11 mouse cellular contexts compared by ENCODE assay signal in the genomic region with DNA sequence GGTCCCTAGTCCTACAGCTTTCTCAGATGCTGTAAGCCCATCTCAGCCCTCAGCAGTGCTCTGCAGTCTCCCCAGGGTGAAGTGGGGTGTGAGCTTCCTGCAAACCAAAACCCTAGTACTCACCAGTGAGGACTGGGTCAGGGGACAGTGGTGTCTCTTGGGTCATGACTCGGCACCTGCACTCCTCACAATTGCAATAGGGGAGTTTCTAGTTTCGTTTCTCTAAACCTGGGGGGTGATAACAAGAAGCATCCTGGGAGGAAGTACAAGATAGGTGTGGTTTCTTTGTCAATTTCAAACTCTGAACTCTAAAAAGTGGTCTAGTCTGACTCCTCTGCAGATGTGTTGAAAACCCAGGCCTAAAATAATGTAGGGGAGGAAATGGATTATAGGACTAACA. TPM values are rescaled to one million over a fixed set of nuclear protein-coding genes. Genes with fewer than 3 reads are reported as not detected.
DNase-seq lines count a peak whose midpoint lies in the region; TF ChIP-seq lines count a peak whose summit lies in the region.
"Had no signal": no experiment of that assay in that cellular context is flagged by ENCODE, and none has a peak within 500 bp of the region (broad histone marks: within the 10 kb centered on the region; RNA-seq: fewer than 3 reads in every experiment).

No protein-coding gene starts in this region.

- DNase-seq in lung, postnatal 10 days: peak; percentile 3
- DNase-seq in lung, adult 2 months: no peak
- DNase-seq in induced T-regulatory cell, adult 2 months (ENCODE audit: low read depth): peak; percentile 72
- DNase-seq in spleen, adult 18-20 months: peak; percentile 39 to 60
- DNase-seq in thymus, postnatal 4 days: peak; percentile 45
- DNase-seq in ovary, postnatal 10 days (ENCODE audit: low spot score): no peak
- DNase-seq in left cerebral cortex, adult 18-20 months (ENCODE audit: low spot score in 2 of 2): no peak
- DNase-seq in frontal cortex, postnatal 25 days (ENCODE audit: low spot score in 2 of 2): no peak

- TF ChIP-seq POLR2A in lung, adult 2 months (IDR thresholded peaks at IDR 0.05; ENCODE audit: borderline replicate concordance, extremely low read depth, low read depth, low read length): no peak

- H3K4me3 ChIP-seq in lung, adult 2 months (replicated peaks; ENCODE audit: extremely low read depth, low read depth, low read length): no peak overlapping the region
- H3K4me3 ChIP-seq: erythroblast, embryonic 14.5 days; limb, embryonic 15.5 days had no signal

- 65% methylated on average over 2 of the region's 2 CpGs for WGBS in lung, adult 2 months

- no peaks in the 10 kb centered on the region; the same call in 1 of the 2 replicates for H3K4me1 ChIP-seq in lung, adult 2 months (ENCODE audit: control insufficient read depth, insufficient read depth, low read length)
- H3K4me1 ChIP-seq: limb, embryonic 15.5 days had no signal

- no peak for TF ChIP-seq CTCF in lung, adult 2 months (IDR thresholded peaks at IDR 0.05; ENCODE audit: insufficient read depth, low read length)

RNA-seq across cellular contexts. Expression of gene Phf11c, which starts 1.8 kb away (rescaled TPM):
- 0.36 and 0.70 TPM in 2 replicates for polyA plus RNA-seq in lung, adult 2 months (2012; rRNA removed)
- total RNA-seq in left cerebral cortex, adult 18-20 months (2021): under 1 TPM; 0.28 to 0.37 TPM

RNA-seq across cellular contexts. Expression of gene Phf11d, which starts 31.7 kb away (rescaled TPM):
- polyA plus RNA-seq in lung, adult 2 months (2012; rRNA removed): 11.5 and 17.3 TPM in 2 replicates
- under 1 TPM; 0.81 to 0.84 TPM for total RNA-seq in left cerebral cortex, adult 18-20 months (2021)
- polyA plus RNA-seq: erythroblast, embryonic 14.5 days had no signal

RNA-seq across cellular contexts. Expression of gene Setdb2, which starts 43.7 kb away (rescaled TPM):
- 3.1 and 5.1 TPM in 2 replicates for polyA plus RNA-seq in lung, adult 2 months (2012; rRNA removed)
- total RNA-seq in left cerebral cortex, adult 18-20 months (2021): 1 to 10 TPM; 4.9 to 7.1 TPM

RNA-seq across cellular contexts. Expression of gene Cab39l, which starts 43.8 kb away (rescaled TPM):
- polyA plus RNA-seq in lung, adult 2 months (2012; rRNA removed): 7.9 and 13.1 TPM in 2 replicates
- 10 to 100 TPM; 27.1 to 27.7 TPM for total RNA-seq in left cerebral cortex, adult 18-20 months (2021)

RNA-seq across cellular contexts. Expression of gene Phf11b, which starts 55.8 kb away (rescaled TPM):
- polyA plus RNA-seq in lung, adult 2 months (2012; rRNA removed): 1.2 and 1.6 TPM in 2 replicates
- under 1 TPM; 0.60 to 0.82 TPM for total RNA-seq in left cerebral cortex, adult 18-20 months (2021)
- total RNA-seq: layer of hippocampus, postnatal 25 days had no signal
- polyA plus RNA-seq: erythroblast, embryonic 14.5 days had no signal

Comparison
In these comparisons a context has a peak if more than half of its experiments do, and no peak if none do; other contexts are left out.
1. DNase-seq: peak in lung, postnatal 10 days (single experiment), induced T-regulatory cell, adult 2 months (single experiment), spleen, adult 18-20 months (2 of 2) and thymus, postnatal 4 days (single experiment); none in lung, adult 2 months (single experiment), ovary, postnatal 10 days (single experiment), left cerebral cortex, adult 18-20 months (0 of 2) and frontal cortex, postnatal 25 days (0 of 2).